Comparison of ENCODE assay signal across 15 mouse cellular contexts in genomic region chr13:29434726-29435125, GRCm38 (mm10).
DNase-seq lines count a peak whose midpoint lies in the region; ATAC-seq and TF ChIP-seq lines count a peak whose summit lies in the region.
"Had no signal": no experiment of that assay in that cellular context is flagged by ENCODE, and none has a peak within 500 bp of the region (broad histone marks: within the 10 kb centered on the region; RNA-seq: fewer than 3 reads in every experiment).

No protein-coding gene starts in this region.

- no peaks in the 10 kb centered on the region for H3K27me3 ChIP-seq in hindbrain, embryonic 15.5 days
- H3K27me3 ChIP-seq in hindbrain, embryonic 14.5 days (ENCODE audit: control insufficient read depth, insufficient read depth, low read length), result no peaks in the 10 kb centered on the region
- H3K27me3 ChIP-seq in forebrain, postnatal 0 days (ENCODE audit: insufficient read depth, low read length), result no peaks in the 10 kb centered on the region
- H3K27me3 ChIP-seq in midbrain, embryonic 14.5 days (ENCODE audit: control insufficient read depth, insufficient read depth, low read length), result no peaks in the 10 kb centered on the region
- H3K27me3 ChIP-seq: liver, embryonic 13.5 days; midbrain, embryonic 12.5 days had no signal

- H3K9me3 ChIP-seq in hindbrain, embryonic 15.5 days, result no peaks in the 10 kb centered on the region
- no peaks in the 10 kb centered on the region for H3K9me3 ChIP-seq in hindbrain, embryonic 14.5 days (ENCODE audit: control insufficient read depth, low read length)
- no peaks in the 10 kb centered on the region for H3K9me3 ChIP-seq in forebrain, postnatal 0 days (ENCODE audit: low read length)
- H3K9me3 ChIP-seq in midbrain, embryonic 14.5 days (ENCODE audit: control insufficient read depth, low read length), result no peaks in the 10 kb centered on the region
- H3K9me3 ChIP-seq: liver, embryonic 13.5 days; midbrain, embryonic 12.5 days had no signal

- 50% methylated on average over 4 of the region's 4 CpGs for WGBS in hindbrain, embryonic 15.5 days
- WGBS in hindbrain, embryonic 14.5 days, result 59% methylated on average over 4 of the region's 4 CpGs
- whole genome bisulfite sequencing in forebrain, postnatal 0 days, result 46% methylated on average over 4 of the region's 4 CpGs
- 50% methylated on average over 4 of the region's 4 CpGs for WGBS in midbrain, embryonic 14.5 days

- no peak for TF ChIP-seq CTCF in brain, embryonic 14.5 days (IDR thresholded peaks at IDR 0.05; ENCODE audit: borderline replicate concordance, extremely low read depth, insufficient read depth, insufficient read length)
- no peak for TF ChIP-seq CTCF in forebrain, postnatal 0 days (IDR thresholded peaks at IDR 0.05; ENCODE audit: low read depth)

- no peak for TF ChIP-seq POLR2A in brain, embryonic 14.5 days (IDR thresholded peaks at IDR 0.05; ENCODE audit: borderline replicate concordance, extremely low read depth, insufficient read depth, insufficient read length, poor library complexity, severe bottlenecking)

- no peak for DNase-seq in hindbrain, embryonic 14.5 days (ENCODE audit: low spot score)
- peak; percentile 92 for DNase-seq in brain, embryonic 14.5 days (ENCODE audit: low read depth)
- peak; percentile 76 for DNase-seq in forebrain, postnatal 0 days
- DNase-seq in midbrain, embryonic 14.5 days, result peak; percentile 65
- DNase-seq in ovary, adult 18-20 months (ENCODE audit: low spot score), result no peak
- no peak for DNase-seq in embryo, embryonic 9.5 days (ENCODE audit: extremely low spot score)
- no peak for DNase-seq in thymus, postnatal 25 days
- DNase-seq: cerebellum, postnatal 25 days; heart, adult 2 months; kidney, adult 2 months; liver, embryonic 13.5 days; lung, postnatal 10 days had no signal

- H3K4me1 ChIP-seq in hindbrain, embryonic 15.5 days (replicated peaks), result peaks cover 6% of the 10 kb centered on the region
- 0 out of 2 replicates have a peak, but pooled peaks cover 4% of the 10 kb centered on the region for H3K4me1 ChIP-seq in hindbrain, embryonic 14.5 days (replicated peaks; ENCODE audit: control insufficient read depth, insufficient read depth, low read length)
- 0 out of 2 replicates have a peak, but pooled peaks cover 3% of the 10 kb centered on the region for H3K4me1 ChIP-seq in forebrain, postnatal 0 days (ENCODE audit: insufficient read depth)
- H3K4me1 ChIP-seq in midbrain, embryonic 14.5 days (ENCODE audit: control insufficient read depth, insufficient read depth, low read length), result peaks cover 6% of the 10 kb centered on the region; the same call in 1 of the 2 replicates
- H3K4me1 ChIP-seq: liver, embryonic 13.5 days had no signal

- H3K4me3 ChIP-seq in hindbrain, embryonic 15.5 days, result no peak overlapping the region
- no peak overlapping the region for H3K4me3 ChIP-seq in hindbrain, embryonic 14.5 days (replicated peaks; ENCODE audit: low read length)
- no peak overlapping the region for H3K4me3 ChIP-seq in forebrain, postnatal 0 days (ENCODE audit: low read depth, low read length)
- no peak overlapping the region for H3K4me3 ChIP-seq in midbrain, embryonic 14.5 days (replicated peaks; ENCODE audit: low read depth, low read length)
- H3K4me3 ChIP-seq: heart, adult 2 months; liver, embryonic 13.5 days; midbrain, embryonic 12.5 days had no signal

- ATAC-seq in hindbrain, embryonic 15.5 days (ENCODE audit: low FRiP score, low read depth), result peak; percentile 45; the same call in 1 of the 2 replicates
- ATAC-seq in hindbrain, embryonic 14.5 days (ENCODE audit: low FRiP score), result no peak
- ATAC-seq in forebrain, postnatal 0 days, result peak; percentile 90
- peak; percentile 58; the same call in 1 of the 2 replicates for ATAC-seq in midbrain, embryonic 14.5 days (ENCODE audit: low FRiP score, low TSS enrichment)
- ATAC-seq: CD4-positive, CD25-positive, alpha-beta regulatory T cell, adult 4 months had no signal

- no peak overlapping the region for H3K9ac ChIP-seq in hindbrain, embryonic 15.5 days
- H3K9ac ChIP-seq in hindbrain, embryonic 14.5 days, result no peak overlapping the region
- H3K9ac ChIP-seq in forebrain, postnatal 0 days, result no peak overlapping the region
- H3K9ac ChIP-seq in midbrain, embryonic 14.5 days (replicated peaks; ENCODE audit: low read length), result no peak overlapping the region
- H3K9ac ChIP-seq: liver, embryonic 13.5 days; midbrain, embryonic 12.5 days had no signal

- H3K36me3 ChIP-seq in hindbrain, embryonic 15.5 days, result no peaks in the 10 kb centered on the region
- H3K36me3 ChIP-seq in hindbrain, embryonic 14.5 days (replicated peaks; ENCODE audit: control insufficient read depth, insufficient read depth), result no peaks in the 10 kb centered on the region
- no peaks in the 10 kb centered on the region for H3K36me3 ChIP-seq in forebrain, postnatal 0 days (ENCODE audit: insufficient read depth)
- H3K36me3 ChIP-seq in midbrain, embryonic 14.5 days (ENCODE audit: control insufficient read depth, insufficient read depth, low read length), result no peaks in the 10 kb centered on the region
- H3K36me3 ChIP-seq: liver, embryonic 13.5 days; midbrain, embryonic 12.5 days had no signal

- no peak overlapping the region for H3K4me2 ChIP-seq in hindbrain, embryonic 15.5 days
- no peak overlapping the region for H3K4me2 ChIP-seq in hindbrain, embryonic 14.5 days (replicated peaks)
- H3K4me2 ChIP-seq in forebrain, postnatal 0 days (ENCODE audit: low read depth), result no peak overlapping the region
- no peak overlapping the region for H3K4me2 ChIP-seq in midbrain, embryonic 14.5 days (ENCODE audit: low read length)
- H3K4me2 ChIP-seq: liver, embryonic 13.5 days; midbrain, embryonic 12.5 days had no signal

- H3K27ac ChIP-seq in hindbrain, embryonic 15.5 days (replicated peaks), result no peak overlapping the region
- H3K27ac ChIP-seq in hindbrain, embryonic 14.5 days, result no peak overlapping the region
- H3K27ac ChIP-seq in forebrain, postnatal 0 days (ENCODE audit: low read depth, low read length), result no peak overlapping the region
- 0 out of 2 replicates have a peak overlapping the region, but pooled peaks have one; percentile 37 for H3K27ac ChIP-seq in midbrain, embryonic 14.5 days (replicated peaks; ENCODE audit: low read depth, low read length)
- H3K27ac ChIP-seq: heart, adult 2 months; liver, embryonic 13.5 days; midbrain, embryonic 12.5 days had no signal

Comparison
In these comparisons a context has a peak if more than half of its experiments do, and no peak if none do; other contexts are left out.
1. DNase-seq: peak in brain, embryonic 14.5 days (single experiment), forebrain, postnatal 0 days (single experiment) and midbrain, embryonic 14.5 days (single experiment); none in hindbrain, embryonic 14.5 days (single experiment), ovary, adult 18-20 months (single experiment), embryo, embryonic 9.5 days (single experiment) and thymus, postnatal 25 days (single experiment).